Mouse (Mus musculus): ENCODE data around the gene Celf1.

DNA sequence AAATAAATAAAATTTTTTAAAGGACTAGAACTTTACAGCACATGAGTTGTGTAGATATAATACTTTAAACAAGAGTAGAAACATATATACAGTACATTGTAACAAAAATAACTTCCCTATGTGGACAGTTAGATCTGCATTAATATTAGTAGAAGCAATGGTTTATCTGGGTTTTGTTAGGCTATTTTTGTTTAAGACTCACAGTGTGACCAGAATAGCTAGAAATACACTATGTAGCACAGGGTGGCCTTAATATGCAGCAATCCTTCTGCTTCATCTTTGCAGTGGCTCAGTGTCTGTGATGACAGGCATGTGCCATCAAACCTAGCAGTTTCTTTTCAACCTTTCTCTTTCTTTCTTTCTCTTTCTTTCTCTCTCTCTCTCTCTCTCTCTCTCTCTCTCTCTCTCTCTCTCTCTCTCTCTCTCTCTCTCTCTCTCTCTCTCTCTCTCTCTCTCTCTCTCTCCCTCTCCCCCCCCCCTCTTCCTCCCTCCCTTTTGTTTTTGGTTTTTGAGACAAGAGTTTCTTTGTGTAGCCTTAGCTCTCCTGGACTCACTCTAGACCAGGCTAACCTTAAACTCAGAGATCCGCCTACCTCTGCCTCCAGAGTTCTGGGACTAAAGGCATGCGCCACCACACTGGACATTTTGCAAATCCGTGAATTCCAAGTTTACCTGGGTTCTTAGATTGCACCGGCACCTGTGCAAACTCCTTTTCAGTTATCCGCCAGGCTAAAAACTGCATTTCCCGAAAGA is 113.2 kb downstream of the Celf1 start:
- TF ChIP-seq EP300 (IDR thresholded peaks at IDR 0.05; ENCODE audit: insufficient read depth, low read depth, low read length) (no peak), CTCF (IDR thresholded peaks at IDR 0.05; ENCODE audit: low read depth, low read length) (no peak)
